Mouse (Mus musculus): ENCODE results near the gene Arsk. TPM values are rescaled to one million over a fixed set of nuclear protein-coding genes. Genes with fewer than 3 reads are reported as not detected.

Arsk gene
- 0.93 and 1.2 TPM in 2 replicates for polyA plus RNA-seq (2012; rRNA removed)

GRCm38 (mm10) chr13:76098493-76099303, at the start of gene Arsk, which contains the start of gene Ttc37:
Gene Arsk (minus strand): TSS chr13:76098660.
Gene Ttc37 (plus strand): TSS chr13:76098734.
- Histone ChIP-seq H3K4me1 (ENCODE audit: control insufficient read depth, insufficient read depth, insufficient read length, low read length) (no peaks in the 10 kb centered on the region), H3K27me3 (ENCODE audit: control insufficient read depth, insufficient read depth, low read length) (no peaks in the 10 kb centered on the region), H3K27ac (ENCODE audit: insufficient read depth, low read depth, low read length) (peak within 1 kb of the TSS; percentile 44), H3K36me3 (ENCODE audit: control insufficient read depth, insufficient read depth, low read length) (no peaks in the 10 kb centered on the region), H3K4me3 (ENCODE audit: low read depth, low read length) (peak within 1 kb of the TSS; percentile 78)
- WGBS, result under 1% methylated on average over 34 of the region's 34 CpGs
- TF ChIP-seq CTCF (IDR thresholded peaks at IDR 0.05; ENCODE audit: extremely low read depth, insufficient read length, insufficient replicate concordance, low read depth, low read length) (no peak), POLR2A (IDR thresholded peaks at IDR 0.05; ENCODE audit: low read depth, low read length) (no peak)

- Histone ChIP-seq H3K27me3 (ENCODE audit: control insufficient read depth, insufficient read depth, low read length) (no peaks in the 10 kb centered on the region), H3K4me1 (ENCODE audit: control insufficient read depth, insufficient read depth, insufficient read length, low read length) (no peaks in the 10 kb centered on the region), H3K27ac (ENCODE audit: insufficient read depth, low read depth, low read length) (no peak overlapping the region), H3K4me3 (ENCODE audit: low read depth, low read length) (no peak overlapping the region), H3K36me3 (ENCODE audit: control insufficient read depth, insufficient read depth, low read length) (peaks cover 30% of the 10 kb centered on the region)
- 92% methylated on average over 12 of the region's 12 CpGs for WGBS
- TF ChIP-seq POLR2A (IDR thresholded peaks at IDR 0.05; ENCODE audit: low read depth, low read length), result no peak
- TF ChIP-seq CTCF (IDR thresholded peaks at IDR 0.05; ENCODE audit: extremely low read depth, insufficient read length, insufficient replicate concordance, low read depth, low read length), result no peak
These were observed 42.8 kb upstream of the Arsk start for GRCm38 (mm10) chr13:76141117-76141808.

GRCm38 (mm10) chr13:76138862-76139261, 40.4 kb upstream of the Arsk start:
- H3K4me1 ChIP-seq (ENCODE audit: control insufficient read depth, insufficient read depth, insufficient read length, low read length), result no peaks in the 10 kb centered on the region
- peaks cover 36% of the 10 kb centered on the region for H3K36me3 ChIP-seq (ENCODE audit: control insufficient read depth, insufficient read depth, low read length)
- H3K27ac ChIP-seq (ENCODE audit: insufficient read depth, low read depth, low read length), result no peak overlapping the region
- no peaks in the 10 kb centered on the region for H3K27me3 ChIP-seq (ENCODE audit: control insufficient read depth, insufficient read depth, low read length)
- TF ChIP-seq CTCF (IDR thresholded peaks at IDR 0.05; ENCODE audit: extremely low read depth, insufficient read length, insufficient replicate concordance, low read depth, low read length) (no peak), POLR2A (IDR thresholded peaks at IDR 0.05; ENCODE audit: low read depth, low read length) (no peak)
- 77% methylated on average over 3 of the region's 3 CpGs for WGBS
- no peak overlapping the region for H3K4me3 ChIP-seq (ENCODE audit: low read depth, low read length)

- H3K36me3 ChIP-seq (ENCODE audit: control insufficient read depth, insufficient read depth, low read length), result peaks cover 35% of the 10 kb centered on the region
- 78% methylated on average over 4 of the region's 4 CpGs for WGBS
These were observed 34.0 kb upstream of the Arsk start for GRCm38 (mm10) chr13:76132415-76132814.

GRCm38 (mm10) chr13:76128799-76129198, 30.3 kb upstream of the Arsk start:
- no peak overlapping the region for H3K4me3 ChIP-seq (ENCODE audit: low read depth, low read length)
- peaks cover 40% of the 10 kb centered on the region for H3K36me3 ChIP-seq (ENCODE audit: control insufficient read depth, insufficient read depth, low read length)
- no peaks in the 10 kb centered on the region for H3K4me1 ChIP-seq (ENCODE audit: control insufficient read depth, insufficient read depth, insufficient read length, low read length)
- H3K27ac ChIP-seq (ENCODE audit: insufficient read depth, low read depth, low read length), result no peak overlapping the region
- no peaks in the 10 kb centered on the region for H3K27me3 ChIP-seq (ENCODE audit: control insufficient read depth, insufficient read depth, low read length)
- 90% methylated on average over 4 of the region's 4 CpGs for WGBS
- no peak for TF ChIP-seq CTCF (IDR thresholded peaks at IDR 0.05; ENCODE audit: extremely low read depth, insufficient read length, insufficient replicate concordance, low read depth, low read length)
- TF ChIP-seq POLR2A (IDR thresholded peaks at IDR 0.05; ENCODE audit: low read depth, low read length), result no peak

More at GRCm38 (mm10) chr13:76132415-76132814, 34.0 kb upstream of the Arsk start:
- no peak overlapping the region for H3K4me3 ChIP-seq (ENCODE audit: low read depth, low read length)
- TF ChIP-seq POLR2A (IDR thresholded peaks at IDR 0.05; ENCODE audit: low read depth, low read length), result no peak
- H3K4me1 ChIP-seq (ENCODE audit: control insufficient read depth, insufficient read depth, insufficient read length, low read length), result no peaks in the 10 kb centered on the region
- no peaks in the 10 kb centered on the region for H3K27me3 ChIP-seq (ENCODE audit: control insufficient read depth, insufficient read depth, low read length)
- H3K27ac ChIP-seq (ENCODE audit: insufficient read depth, low read depth, low read length), result no peak overlapping the region

- Histone ChIP-seq H3K4me1 (ENCODE audit: control insufficient read depth, insufficient read depth, insufficient read length, low read length) (no peaks in the 10 kb centered on the region), H3K27me3 (ENCODE audit: control insufficient read depth, insufficient read depth, low read length) (no peaks in the 10 kb centered on the region), H3K36me3 (ENCODE audit: control insufficient read depth, insufficient read depth, low read length) (peaks cover 34% of the 10 kb centered on the region), H3K27ac (ENCODE audit: insufficient read depth, low read depth, low read length) (no peak overlapping the region), H3K4me3 (ENCODE audit: low read depth, low read length) (no peak overlapping the region)
- TF ChIP-seq CTCF (IDR thresholded peaks at IDR 0.05; ENCODE audit: extremely low read depth, insufficient read length, insufficient replicate concordance, low read depth, low read length), result no peak
- TF ChIP-seq POLR2A (IDR thresholded peaks at IDR 0.05; ENCODE audit: low read depth, low read length), result no peak
- 82% methylated on average over 18 of the region's 18 CpGs for WGBS
These were observed 10.8 kb upstream of the Arsk start for GRCm38 (mm10) chr13:76109069-76109824.

Measured in small intestine, adult 2 months (tissue).